Mouse (Mus musculus): ENCODE data around the gene Frmpd3.

The Frmpd3 gene

GRCm38 (mm10) chrX:140341656-140342392 is at the start of gene Frmpd3:
Frmpd3 (plus strand) TSS chrX:140342263.
- peak; percentile 5 to 26 for DNase-seq

DNA sequence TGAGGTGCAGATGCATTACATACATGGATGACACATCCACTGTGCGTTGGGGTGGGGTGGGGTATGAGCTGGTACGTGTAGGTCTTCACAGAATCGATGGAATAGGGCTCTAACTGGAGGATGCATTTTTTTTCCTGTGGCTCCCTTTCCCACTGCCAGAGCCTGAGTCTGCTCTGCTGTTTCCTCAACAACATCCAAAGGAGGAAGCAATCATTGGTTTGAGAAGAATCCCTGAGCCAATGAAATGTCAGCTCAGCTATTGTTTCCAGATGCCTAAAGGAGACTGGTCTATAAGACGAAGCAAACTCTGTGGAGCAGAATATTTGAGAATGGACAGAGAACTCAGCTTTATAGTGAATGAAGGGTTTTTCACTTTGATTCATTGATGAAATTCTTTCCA is 38.3 kb upstream of the Frmpd3 start:
- no peak for DNase-seq

DNA sequence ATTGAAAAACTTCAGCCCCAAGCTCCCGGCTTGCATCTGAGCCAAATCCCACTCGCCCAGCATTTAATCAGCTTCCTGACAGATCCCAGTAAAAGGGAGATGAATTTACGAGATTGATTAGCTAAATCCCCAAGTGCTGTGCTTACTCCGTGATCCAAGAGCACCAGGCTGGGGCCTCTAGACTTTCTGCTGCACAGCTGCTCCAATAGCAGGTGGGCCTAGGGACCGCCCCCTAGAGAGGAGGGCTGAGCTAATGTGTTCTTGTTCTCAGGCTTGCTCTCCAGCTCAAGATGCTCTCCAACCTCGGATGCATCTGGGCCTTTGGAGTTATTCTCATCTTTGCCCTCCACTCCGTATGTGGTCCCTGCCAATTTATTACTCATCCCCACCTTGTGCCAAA is 36.4 kb upstream of the Frmpd3 start:
- DNase-seq: no peak

DNA sequence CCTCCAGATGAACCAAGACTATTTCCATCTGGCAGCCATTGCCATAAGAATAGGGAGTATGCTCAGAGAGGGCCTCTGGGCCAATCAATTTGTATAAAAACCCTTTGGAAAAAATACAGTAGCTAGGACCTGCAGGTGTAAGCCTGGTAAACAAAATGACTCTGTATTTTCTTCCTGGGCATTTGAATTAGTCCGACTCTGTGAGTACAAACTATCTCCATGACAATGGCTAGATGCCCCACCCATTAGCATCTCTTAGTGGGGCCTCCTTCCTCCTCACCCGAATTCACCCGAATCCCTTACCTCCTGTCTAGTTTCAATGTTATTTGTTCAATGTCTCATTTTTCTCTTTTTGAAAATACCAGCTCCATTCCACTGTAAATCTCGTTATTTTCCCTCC is 24.1 kb upstream of the Frmpd3 start:
- DNase-seq: no peak

DNA sequence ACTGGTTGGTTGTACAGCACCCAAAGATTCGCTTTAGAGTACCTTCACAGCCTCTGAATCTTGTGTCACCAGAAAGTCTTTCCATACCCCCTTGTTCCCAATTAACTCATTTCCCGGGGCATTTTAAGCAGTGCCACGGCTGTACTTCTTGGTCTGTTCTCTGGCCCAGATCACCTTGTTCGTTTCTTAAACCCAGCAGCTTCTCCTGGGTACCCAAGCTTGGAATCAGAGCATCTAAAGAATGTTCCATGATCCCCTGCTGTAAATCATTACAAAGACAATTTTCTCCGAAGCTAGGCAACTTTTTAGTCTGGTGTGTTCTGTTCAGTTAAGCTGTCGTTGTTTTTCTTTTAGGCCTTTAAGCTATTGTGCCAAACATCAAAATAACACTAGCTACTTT is 22.9 kb upstream of the Frmpd3 start:
- peak; percentile 19 to 42 for DNase-seq

DNA sequence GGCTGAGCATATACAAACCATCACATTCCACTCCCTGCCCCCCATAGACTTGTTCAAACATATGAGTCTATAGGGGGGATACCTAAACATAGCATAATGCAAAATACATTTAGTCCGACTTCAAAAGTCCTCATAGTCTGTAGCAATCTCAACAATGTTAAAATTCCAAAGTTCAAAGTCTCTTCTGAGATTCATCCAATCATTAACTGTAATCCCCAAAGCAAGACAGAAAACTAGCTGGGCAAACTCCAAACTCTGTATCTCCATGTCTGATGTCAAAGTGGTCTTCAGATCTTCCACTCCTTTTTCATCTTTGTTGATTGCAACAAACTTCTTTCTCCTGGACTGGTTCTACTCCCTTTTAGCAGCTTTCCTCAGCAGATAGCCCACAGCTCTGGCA is 21.4 kb upstream of the Frmpd3 start:
- peak in 1 of 2 experiments; percentile 19 for DNase-seq

- no peak for DNase-seq
Measured at GRCm38 (mm10) chrX:140342393-140343163, 515 bp downstream of the Frmpd3 start.

- no peak for DNase-seq
Measured at GRCm38 (mm10) chrX:140375628-140376027, 33.6 kb downstream of the Frmpd3 start.

- DNase-seq: no peak
Measured at GRCm38 (mm10) chrX:140399986-140400385, 57.9 kb downstream of the Frmpd3 start.

DNA sequence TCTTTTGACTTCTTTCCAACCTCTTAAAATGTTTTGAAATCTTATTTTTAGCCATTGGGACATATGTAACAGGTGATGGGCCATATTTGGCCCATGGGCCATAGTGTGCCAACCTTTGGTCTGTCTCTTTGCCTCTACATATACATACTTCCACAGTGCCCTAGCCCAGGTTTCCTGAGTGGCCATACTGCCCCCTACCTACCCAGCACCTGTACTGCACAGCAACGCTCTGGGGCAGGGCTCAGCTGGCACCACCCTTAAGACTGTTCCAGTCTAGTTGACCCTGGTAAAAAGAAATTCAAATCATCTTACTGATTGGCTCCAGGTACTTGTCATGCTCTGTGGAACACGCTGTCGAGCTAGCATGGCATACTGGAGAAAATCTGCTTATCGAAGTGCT is 60.8 kb downstream of the Frmpd3 start:
- peak in 1 of 2 experiments; percentile 44 for DNase-seq

- peak; percentile 8 to 15 for DNase-seq
Measured at GRCm38 (mm10) chrX:140406079-140406478, 64.0 kb downstream of the Frmpd3 start.

DNA sequence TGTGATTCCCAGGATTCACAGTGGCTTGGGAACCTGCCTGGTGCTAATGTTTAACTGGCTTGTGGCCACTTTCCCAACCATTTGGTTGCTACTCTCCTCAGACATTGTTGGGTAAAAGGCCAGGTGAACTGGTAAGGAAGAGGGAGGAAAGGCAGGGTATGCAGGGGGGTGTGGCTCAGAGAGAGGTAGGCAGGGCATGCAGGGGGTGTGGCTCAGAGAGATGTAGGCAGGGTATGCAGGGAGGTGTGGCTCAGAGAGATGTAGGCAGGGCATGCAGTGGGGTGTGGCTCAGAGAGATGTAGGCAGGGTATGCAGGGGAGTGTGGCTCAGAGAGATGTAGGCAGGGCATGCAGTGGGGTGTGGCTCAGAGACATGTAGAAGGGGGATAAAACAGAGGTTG is 64.4 kb downstream of the Frmpd3 start:
- peak; percentile 40 to 48 for DNase-seq

DNA sequence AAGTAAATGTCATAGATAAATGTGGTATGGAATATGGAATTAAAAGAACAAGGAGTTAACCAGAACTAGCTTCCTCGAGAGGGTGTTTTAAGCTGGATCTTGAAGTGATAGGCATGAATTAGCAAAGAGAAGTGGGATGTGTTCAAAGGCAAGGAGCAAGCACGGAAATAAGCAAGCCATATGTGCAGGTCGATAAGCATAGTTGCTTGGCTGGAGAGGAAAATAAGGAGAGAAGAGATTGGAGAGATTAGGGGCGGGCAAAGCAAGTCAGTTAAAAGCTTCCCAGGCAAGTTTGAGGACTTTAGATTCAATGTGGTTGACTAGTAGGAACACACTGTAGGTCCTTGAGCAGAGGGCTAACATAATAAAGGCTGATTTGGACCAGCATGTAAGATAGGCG is 65.5 kb downstream of the Frmpd3 start:
- no peak for DNase-seq

DNA sequence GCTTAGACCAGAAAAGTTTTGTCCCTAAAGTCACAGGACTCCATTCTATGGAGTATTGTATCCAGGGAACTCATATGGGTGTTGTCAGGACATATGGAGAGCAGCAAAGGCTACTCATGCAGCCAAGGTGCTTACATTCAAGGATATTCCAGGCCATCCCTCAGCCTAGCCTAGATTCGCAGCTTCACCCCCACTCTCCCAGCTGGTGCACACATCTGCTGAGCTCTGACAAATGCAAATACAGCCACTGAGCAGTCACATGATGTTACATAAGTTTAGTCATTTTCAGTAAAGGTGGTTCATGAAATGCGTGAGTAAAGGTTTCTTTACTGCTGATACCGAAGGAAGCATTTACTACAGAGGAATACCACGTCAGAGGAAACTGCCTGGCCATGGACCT is 76.4 kb downstream of the Frmpd3 start:
- no peak for DNase-seq

DNA sequence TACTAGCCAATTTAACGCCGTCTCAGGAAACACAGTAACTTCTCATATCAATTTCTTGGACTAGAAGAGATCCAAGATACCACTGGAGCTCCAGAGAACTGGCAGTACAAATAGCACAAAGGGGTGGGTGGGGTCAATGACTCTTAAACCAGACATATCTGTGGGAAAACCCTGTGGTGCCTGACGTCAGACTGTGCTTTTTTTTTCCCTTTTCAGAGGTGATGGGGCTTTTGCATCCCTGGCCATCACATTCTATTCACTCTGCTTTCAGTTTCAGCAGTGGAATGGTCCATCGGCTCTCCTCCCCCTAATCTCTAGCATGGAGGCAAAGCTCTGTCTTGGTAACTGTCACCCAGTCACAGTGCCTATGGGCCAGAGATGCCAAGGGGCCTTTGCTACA is 85.1 kb downstream of the Frmpd3 start:
- no peak for DNase-seq

DNA sequence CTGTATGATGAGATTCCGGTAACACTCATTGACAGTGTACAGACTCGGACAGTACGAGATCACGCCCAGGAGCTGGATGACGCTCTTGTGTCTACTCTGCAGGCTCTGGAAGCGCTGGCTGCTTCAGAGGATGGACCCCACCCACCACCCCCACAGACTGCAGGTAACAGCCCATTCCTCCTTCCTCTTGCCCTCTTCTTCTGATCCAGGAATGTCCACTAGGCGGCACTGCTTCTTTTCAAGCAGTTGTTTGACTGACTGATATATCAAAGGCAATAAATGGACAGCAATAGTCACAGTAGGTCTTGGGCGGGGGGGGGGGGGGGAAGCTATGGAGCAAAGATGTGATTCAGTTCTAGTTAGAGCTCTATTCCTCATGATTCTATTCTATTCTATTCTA is 86.2 kb downstream of the Frmpd3 start:
- peak; percentile 20 to 62 for DNase-seq

DNA sequence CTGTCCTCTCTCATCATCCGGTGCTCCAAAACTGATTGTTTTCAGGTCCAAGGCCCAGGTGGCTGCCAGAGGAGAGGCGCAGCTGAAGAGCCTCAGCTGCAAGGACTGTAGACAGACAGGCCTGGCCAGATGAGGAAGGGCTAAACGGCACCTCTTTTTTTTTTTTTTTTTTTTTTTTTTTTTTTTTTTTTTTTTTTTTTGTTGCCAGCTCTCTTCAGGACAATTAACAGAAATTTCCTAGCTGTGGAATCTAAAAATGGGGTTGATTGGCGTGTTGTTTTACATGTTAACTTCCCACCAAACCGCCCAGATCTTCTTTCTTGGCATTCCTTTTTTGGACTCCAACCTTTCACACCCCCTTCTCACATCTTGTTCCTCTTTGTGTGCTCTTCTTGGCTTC is 87.9 kb downstream of the Frmpd3 start:
- DNase-seq: no peak

DNA sequence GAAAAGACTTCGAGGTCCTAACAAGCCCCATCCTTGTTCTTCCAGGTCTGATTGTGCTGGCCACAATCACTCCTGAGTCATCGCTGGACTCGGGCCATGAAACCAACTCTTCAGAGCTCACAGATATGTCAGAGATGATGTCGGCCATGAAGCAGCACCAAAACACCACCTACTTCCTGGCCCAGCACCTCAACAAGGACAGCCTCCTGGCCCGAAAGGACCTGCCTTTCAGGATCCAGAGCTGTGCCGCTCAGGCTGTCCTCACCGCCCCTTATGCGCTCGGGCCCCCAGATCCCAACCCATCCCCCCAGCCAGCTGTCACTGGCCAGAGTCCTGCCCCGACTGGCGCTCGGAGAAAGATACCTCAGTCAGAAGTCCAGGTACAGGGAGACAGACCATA is 88.4 kb downstream of the Frmpd3 start:
- DNase-seq: no peak

GRCm38 (mm10) chrX:140431981-140432380 is 89.9 kb downstream of the Frmpd3 start:
- no peak for DNase-seq

DNA sequence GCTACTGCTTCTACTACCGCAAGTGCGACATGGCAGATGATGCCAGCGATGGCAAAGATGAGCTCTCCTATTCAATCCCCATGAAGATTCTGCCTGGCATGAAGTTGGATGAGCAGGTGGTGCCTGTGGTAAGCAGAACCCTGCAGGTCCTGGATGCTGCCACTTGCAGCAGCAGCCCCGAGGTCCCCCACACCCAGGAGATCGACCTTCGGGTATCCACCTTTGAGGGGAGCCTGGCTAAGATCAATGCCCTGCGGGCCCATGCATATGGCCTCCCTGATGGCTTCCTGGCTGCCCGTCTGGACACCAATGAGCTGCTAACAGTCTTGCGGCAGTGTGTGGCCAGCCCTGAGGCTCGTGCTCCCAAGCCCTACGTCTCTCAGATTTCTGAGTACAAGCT is 90.7 kb downstream of the Frmpd3 start:
- DNase-seq: no peak

DNA sequence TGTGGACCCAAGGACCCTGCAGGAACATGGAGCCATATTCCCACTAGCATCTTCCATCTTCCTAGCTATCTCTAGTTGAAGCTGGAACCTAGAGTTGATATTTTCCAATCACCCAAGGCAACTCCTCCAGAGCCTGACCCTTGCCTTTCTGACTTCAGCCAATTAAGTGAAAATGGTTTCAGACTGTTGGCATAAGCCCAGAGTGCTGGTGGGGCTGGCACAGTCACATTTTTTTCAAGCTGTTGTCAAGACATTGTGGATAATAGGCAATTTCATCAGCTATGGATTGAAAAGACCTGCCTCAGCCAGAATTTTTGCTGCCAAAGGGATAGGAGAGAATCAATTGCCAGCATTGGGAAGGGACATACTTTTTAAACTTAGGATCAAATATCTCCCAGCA is 95.8 kb downstream of the Frmpd3 start:
- DNase-seq: no peak

GRCm38 (mm10) chrX:140445551-140445950 is 103.5 kb downstream of the Frmpd3 start:
- DNase-seq: no peak

DNA sequence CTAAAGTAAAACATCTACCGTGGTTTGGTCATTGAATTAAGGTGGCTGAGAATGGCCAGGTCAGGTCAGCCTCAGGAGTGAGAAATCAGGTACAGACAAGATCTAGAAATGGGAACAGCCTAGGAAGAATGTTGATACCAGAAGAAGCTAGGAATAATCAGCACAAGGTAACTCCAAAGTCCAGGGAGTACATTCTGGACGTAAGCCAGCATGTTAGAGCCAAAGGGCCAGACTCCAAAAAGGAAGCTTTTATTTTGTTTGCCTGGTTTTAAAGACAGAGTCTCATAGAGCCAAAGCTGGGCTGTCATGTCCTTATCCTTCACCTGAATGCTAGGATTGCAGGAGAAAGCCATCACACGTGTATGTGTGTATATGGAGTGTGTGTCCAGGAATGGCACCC is 108.0 kb downstream of the Frmpd3 start:
- peak; percentile 40 to 52 for DNase-seq

DNA sequence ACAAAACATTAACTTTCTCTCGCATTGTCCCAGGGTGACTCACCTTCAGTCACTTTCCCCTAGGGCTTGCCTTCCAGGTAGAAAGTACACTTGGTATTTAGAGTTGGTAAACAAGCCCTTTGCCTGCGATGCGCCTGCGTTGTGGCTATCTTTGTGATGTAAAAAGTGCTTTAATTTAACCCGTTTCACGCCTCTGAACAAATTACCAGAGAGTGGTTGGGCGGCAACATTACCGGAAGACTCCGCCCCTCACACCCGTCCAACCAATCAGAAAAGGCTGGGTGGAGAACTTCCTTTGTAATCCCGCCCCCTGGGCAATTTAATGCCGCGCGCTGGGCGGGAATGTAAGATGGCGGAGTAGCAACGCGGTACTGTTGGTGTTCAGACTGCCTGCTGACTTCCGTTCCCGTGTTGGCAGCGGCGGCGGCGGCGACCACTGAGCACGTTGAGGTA is 114.2 kb downstream of the Frmpd3 start, which contains the start of gene Prps1:
Prps1 (plus strand) TSS at position 335 of the 453 bp plus-strand sequence.
- peak; percentile 89 to 93 for DNase-seq
